Mouse (Mus musculus): Measurements from ENCODE around the gene Nf2.
A peak's percentile ranks its signal among the peaks of the same experiment; 100 is the strongest.

Gene Nf2

GRCm38 (mm10) chr11:4849258-4849943 is at the start of gene Nf2:
TSS of gene Nf2 (minus strand) at chr11:4849536.
- DNase-seq (ENCODE audit: low read depth, low spot score), result peak; percentile 96

- peak; percentile 78 for DNase-seq (ENCODE audit: low read depth, low spot score)
Observed at GRCm38 (mm10) chr11:4894848-4895816, 45.8 kb upstream of the Nf2 start, which contains the start of gene Thoc5. TSS of gene Thoc5 (plus strand) at chr11:4895320.

DNA sequence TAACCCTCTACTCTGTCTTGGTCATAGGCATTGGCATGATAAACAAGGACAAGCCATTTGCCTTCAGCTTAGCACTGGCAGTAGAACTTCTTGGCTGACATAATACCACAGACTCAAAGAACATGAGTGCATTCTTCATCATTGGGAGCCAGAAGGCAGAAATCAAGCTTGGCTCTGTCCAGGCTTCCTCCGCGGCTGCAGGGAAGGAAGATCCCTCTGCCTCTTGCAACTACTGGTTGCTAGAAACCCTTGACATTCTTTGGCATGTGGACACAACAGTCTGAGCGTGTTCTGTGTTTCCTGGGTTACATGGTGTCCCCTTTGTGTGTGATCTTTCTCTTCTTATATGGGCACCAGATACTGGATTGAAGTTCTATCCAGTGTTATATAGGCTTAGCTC is 37.7 kb upstream of the Nf2 start:
- no peak for DNase-seq (ENCODE audit: low read depth, low spot score)

DNA sequence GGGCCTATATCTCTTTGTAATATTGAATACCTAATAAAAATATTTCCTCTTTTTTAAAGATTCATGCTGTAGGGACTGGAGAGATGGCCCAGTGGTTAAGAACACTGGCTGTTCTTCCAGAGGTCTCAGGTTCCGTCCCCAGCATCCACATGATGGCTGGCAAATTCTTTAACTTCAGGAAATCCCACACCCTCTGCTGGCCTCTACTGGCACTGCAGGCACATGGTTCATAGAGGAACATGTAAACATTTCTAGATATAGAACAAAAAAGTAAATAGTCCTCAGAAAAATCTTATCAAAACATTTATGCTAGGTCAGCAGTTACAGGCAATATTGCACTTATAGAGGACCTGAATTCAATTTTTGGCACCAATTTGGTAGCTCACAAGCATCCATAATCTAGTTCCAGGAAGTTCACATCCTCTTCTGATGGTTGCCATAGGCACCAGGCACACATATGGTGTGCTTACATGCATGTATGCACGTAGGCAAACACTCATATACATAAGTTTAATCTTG is 36.1 kb upstream of the Nf2 start:
- DNase-seq (ENCODE audit: low read depth, low spot score), result no peak

GRCm38 (mm10) chr11:4882892-4883627 is 33.7 kb upstream of the Nf2 start:
- no peak for DNase-seq (ENCODE audit: low read depth, low spot score)

DNA sequence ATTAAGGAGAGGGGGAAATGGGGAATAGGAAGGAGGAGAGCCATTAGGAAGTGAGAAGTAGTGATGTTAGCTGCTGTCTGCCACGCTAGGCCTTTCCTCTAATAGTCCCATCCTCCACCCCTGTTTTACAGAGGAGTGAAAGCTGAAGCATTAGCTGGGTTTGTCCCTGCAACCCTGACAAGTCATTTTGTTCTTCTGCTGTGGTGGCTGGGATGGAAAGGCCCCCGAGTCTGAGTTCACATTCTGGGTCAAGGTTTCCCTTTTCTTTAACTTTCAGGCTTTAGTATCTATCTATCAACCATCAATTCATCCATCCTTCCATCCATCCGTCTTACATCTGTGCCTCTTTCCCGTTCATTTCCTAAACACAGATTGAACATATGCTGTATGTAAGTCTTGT is 31.8 kb upstream of the Nf2 start:
- DNase-seq (ENCODE audit: low read depth, low spot score), result no peak

- no peak for DNase-seq (ENCODE audit: low read depth, low spot score)
Observed at GRCm38 (mm10) chr11:4874551-4874950, 25.2 kb upstream of the Nf2 start.

DNA sequence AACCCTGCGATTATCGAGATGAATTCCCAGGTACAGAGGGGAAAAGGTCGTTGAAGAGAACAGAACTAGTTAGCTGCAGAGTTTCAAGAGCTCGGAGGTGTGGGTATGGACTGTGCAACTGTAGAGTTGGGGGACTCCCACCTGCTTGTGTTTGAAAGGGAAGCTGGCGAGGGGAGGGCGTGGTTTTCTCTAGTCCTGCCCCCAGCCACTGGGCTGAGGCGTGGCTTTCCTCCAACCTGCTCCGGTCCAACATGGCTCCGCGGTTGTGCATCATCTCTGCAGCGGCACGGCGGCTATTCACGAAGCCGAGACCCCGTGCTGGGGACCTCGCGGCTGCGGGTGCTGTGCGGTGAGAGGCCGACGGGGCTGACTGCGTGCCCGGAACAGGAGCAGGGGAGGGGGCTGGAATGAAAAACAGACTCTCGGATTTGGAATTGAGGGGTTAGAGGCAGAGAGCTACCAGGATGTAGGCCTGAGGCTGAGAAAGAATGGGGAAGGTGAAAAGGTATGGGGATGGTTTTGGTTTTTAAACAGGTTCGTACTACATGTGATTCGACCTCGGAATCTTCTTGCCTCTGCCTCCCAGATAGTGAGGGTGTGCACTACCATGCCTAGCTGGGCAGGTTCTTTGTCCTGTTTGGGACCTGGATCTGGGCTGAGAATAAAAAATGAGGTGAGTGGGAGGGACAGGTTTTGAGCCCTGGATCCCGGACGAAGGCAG is 24.6 kb upstream of the Nf2 start, which contains the start of gene Nipsnap1:
TSS of gene Nipsnap1 (plus strand) at position 197 of the 721 bp plus-strand sequence.
- DNase-seq (ENCODE audit: low read depth, low spot score), result peak; percentile 54

- peak; percentile 57 for DNase-seq (ENCODE audit: low read depth, low spot score)
Observed at GRCm38 (mm10) chr11:4865645-4866251, 16.4 kb upstream of the Nf2 start.

- no peak for DNase-seq (ENCODE audit: low read depth, low spot score)
Observed at GRCm38 (mm10) chr11:4862730-4863129, 13.4 kb upstream of the Nf2 start.

- DNase-seq (ENCODE audit: low read depth, low spot score), result no peak
Observed at GRCm38 (mm10) chr11:4861816-4862604, 12.7 kb upstream of the Nf2 start.

GRCm38 (mm10) chr11:4860986-4861385 is 11.7 kb upstream of the Nf2 start:
- no peak for DNase-seq (ENCODE audit: low read depth, low spot score)

GRCm38 (mm10) chr11:4858416-4858815 is 9.1 kb upstream of the Nf2 start:
- DNase-seq (ENCODE audit: low read depth, low spot score), result no peak

- no peak for DNase-seq (ENCODE audit: low read depth, low spot score)
Observed at GRCm38 (mm10) chr11:4854181-4854580, 4.8 kb upstream of the Nf2 start.

GRCm38 (mm10) chr11:4853021-4853420 is 3.7 kb upstream of the Nf2 start:
- DNase-seq (ENCODE audit: low read depth, low spot score), result no peak

- no peak for DNase-seq (ENCODE audit: low read depth, low spot score)
Observed at GRCm38 (mm10) chr11:4850404-4850803, 1.1 kb upstream of the Nf2 start.

DNA sequence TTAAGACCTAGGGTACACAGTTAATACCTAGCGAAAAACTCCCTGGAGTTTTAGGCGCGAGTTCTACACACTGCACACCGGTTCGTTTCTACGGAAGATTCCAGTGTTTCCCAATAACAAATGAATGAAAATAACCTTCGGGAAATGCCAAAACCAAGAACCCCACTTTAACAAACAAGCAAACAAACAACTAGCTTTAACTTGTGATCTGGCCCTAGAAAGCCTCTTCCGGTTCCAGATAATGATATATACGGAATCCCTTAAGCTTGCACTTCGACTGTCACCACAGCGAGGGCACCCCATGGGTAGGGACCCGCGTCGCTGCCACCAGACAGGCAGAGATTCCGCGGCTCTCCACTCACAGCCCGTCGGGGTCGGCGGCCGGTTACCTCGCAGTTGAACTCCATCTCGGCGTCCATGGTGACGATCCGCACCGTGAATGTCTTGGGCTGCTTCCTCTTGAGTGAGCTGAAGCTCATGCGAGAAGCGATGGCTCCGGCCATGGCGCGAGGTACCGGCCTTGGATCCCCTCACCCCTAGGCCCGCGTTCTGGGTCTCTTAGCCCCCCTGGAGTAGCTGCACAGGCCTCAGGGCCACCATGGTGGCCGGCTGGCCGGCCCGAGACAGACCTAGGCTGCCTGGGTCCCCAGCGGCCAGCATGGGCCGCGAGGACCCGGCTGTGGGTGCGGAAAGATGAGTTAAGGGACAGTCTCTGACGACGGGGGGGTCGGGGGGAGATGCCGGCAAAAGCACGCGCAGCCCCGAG is 670 bp downstream of the Nf2 start:
- DNase-seq (ENCODE audit: low read depth, low spot score), result no peak

DNA sequence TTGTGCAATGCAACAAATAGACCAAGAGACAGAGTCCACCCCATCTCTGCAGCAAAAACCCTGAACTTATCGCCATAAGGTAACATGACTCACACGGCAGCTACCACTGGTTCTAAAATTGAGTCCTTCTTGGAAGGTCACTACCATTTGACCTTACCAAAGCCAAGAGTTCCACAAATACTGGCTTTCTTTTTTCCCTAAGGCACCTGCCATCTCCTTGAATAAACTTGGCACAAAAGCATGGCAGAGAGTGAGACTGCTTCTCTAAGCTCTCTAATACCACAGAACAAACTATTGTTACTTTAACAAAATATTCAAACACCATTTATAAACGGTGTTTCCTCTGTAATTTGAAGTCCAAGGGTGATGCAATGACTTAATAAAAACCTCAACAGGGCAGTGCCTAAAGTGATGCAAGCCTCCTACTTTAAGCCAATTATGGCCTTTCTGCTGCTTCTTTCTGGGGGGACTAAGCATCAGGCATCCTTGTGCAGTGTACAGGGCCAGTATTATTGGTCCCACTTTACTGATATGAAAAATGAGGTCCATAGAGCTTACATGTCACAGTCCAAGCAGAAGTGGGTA is 8.3 kb downstream of the Nf2 start:
- no peak for DNase-seq (ENCODE audit: low read depth, low spot score)

DNA sequence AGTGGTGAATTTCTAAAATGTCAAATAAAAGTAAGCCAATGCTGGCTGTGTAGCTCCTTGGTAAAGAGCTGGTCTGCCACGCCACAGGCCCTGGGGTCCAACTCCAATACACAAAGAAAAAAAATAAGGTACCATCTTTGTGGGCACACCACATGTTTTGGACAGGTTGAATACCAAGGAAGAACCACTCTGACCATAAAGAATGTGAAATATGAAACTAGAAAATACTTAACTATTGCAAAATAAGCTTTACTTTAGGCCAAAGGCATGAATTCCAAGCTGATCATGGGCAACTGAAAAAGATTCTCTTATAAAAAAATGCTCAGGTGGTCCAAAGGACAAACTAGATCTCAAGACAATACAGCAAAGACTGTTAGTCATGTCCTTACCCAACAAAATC is 11.1 kb downstream of the Nf2 start:
- no peak for DNase-seq (ENCODE audit: low read depth, low spot score)

All from retina, postnatal 7 days (tissue).